Mouse (Mus musculus): ENCODE results near the gene Fam135a. TPM values are rescaled to one million over a fixed set of nuclear protein-coding genes. Genes with fewer than 3 reads are reported as not detected.
A peak's percentile ranks its signal among the peaks of the same experiment; 100 is the strongest.

Fam135a gene
- polyA plus RNA-seq, 1 experiment from 2014 or later, result 31.4 TPM

GRCm38 (mm10) chr1:24097541-24097940 is 2.6 kb downstream of the Fam135a start:
- Histone ChIP-seq H3K4me2 (peak overlapping the region; percentile 44), H3K27me3 (ENCODE audit: insufficient read depth, low read length) (no peaks in the 10 kb centered on the region), H3K36me3 (ENCODE audit: insufficient read depth) (no peaks in the 10 kb centered on the region), H3K4me1 (ENCODE audit: insufficient read depth) (0 out of 2 replicates have a peak, but pooled peaks cover 7% of the 10 kb centered on the region), H3K9ac (peak overlapping the region; percentile 16; the same call in 1 of the 2 replicates), H3K4me3 (ENCODE audit: low read depth, low read length) (no peak overlapping the region), H3K27ac (ENCODE audit: low read depth) (no peak overlapping the region), H3K9me3 (ENCODE audit: low read depth, low read length) (no peaks in the 10 kb centered on the region)
- no peak for DNase-seq
- no peak for TF ChIP-seq CTCF (IDR thresholded peaks at IDR 0.05; ENCODE audit: low read depth)
- no peak for ATAC-seq (ENCODE audit: insufficient read depth)
- WGBS, result 33% methylated on average over 8 of the region's 8 CpGs

DNA sequence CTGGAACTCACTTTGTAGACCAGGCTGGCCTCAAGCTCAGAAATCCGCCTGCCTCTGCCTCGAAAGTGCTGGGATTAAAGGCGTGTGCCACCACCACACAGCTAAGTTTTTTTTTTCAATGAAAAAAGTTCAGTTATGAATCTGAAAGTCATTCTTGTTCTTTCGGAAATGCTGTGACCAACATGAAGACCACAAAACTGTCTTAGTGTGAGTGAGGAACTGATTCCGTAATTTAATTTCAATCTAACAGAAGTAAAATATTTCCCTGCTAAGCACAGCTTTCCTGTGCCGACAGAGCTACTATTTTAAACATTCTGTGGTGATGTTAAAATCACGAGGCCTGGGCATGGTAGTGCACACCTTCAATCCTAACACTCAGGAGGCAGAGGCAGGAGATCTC is 7.7 kb downstream of the Fam135a start:
- TF ChIP-seq CTCF (IDR thresholded peaks at IDR 0.05; ENCODE audit: low read depth), result no peak
- Histone ChIP-seq H3K9ac (no peak overlapping the region), H3K4me1 (ENCODE audit: insufficient read depth) (0 out of 2 replicates have a peak, but pooled peaks cover 2% of the 10 kb centered on the region), H3K9me3 (ENCODE audit: low read depth, low read length) (no peaks in the 10 kb centered on the region), H3K36me3 (ENCODE audit: insufficient read depth) (no peaks in the 10 kb centered on the region), H3K4me3 (ENCODE audit: low read depth, low read length) (no peak overlapping the region), H3K27ac (ENCODE audit: low read depth) (no peak overlapping the region), H3K27me3 (ENCODE audit: insufficient read depth, low read length) (no peaks in the 10 kb centered on the region), H3K4me2 (no peak overlapping the region)
- 90% methylated on average over 7 of the region's 7 CpGs for WGBS
- DNase-seq (no peak), ATAC-seq (ENCODE audit: insufficient read depth) (no peak)

GRCm38 (mm10) chr1:24090603-24091002 is 9.5 kb downstream of the Fam135a start:
- DNase-seq, result no peak
- 82% methylated on average over 2 of the region's 2 CpGs for WGBS
- Histone ChIP-seq H3K4me3 (ENCODE audit: low read depth, low read length) (no peak overlapping the region), H3K4me2 (no peak overlapping the region), H3K27ac (ENCODE audit: low read depth) (no peak overlapping the region), H3K9me3 (ENCODE audit: low read depth, low read length) (no peaks in the 10 kb centered on the region), H3K9ac (no peak overlapping the region), H3K36me3 (ENCODE audit: insufficient read depth) (no peaks in the 10 kb centered on the region), H3K4me1 (ENCODE audit: insufficient read depth) (no peaks in the 10 kb centered on the region), H3K27me3 (ENCODE audit: insufficient read depth, low read length) (no peaks in the 10 kb centered on the region)
- no peak for ATAC-seq (ENCODE audit: insufficient read depth)
- TF ChIP-seq CTCF (IDR thresholded peaks at IDR 0.05; ENCODE audit: low read depth), result no peak

- 59% methylated on average over 5 of the region's 5 CpGs for WGBS
These were observed 10.0 kb downstream of the Fam135a start for GRCm38 (mm10) chr1:24090094-24090493.

DNA sequence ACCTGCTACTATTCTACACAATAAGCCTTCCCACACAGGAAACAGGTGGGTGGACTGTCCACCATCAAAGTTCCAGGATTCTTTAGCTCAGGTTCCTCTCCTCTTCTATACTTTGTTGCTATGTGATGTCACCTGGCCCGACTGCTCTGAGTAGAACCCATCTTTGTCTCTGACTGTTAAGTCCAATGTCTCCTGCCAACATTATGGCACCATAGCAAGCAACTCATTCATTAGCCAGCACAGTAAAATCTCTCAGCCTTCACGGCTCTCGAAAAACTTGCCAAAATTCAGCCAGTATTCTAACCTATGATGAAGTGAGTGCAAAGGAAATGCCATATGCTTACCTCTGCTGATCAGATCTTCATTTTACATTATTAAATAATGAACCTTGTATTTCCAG is 14.0 kb downstream of the Fam135a start:
- DNase-seq (no peak), ATAC-seq (ENCODE audit: insufficient read depth) (no peak)
- Histone ChIP-seq H3K36me3 (ENCODE audit: insufficient read depth) (peaks cover 3% of the 10 kb centered on the region; the same call in 1 of the 2 replicates), H3K9ac (no peak overlapping the region), H3K4me3 (ENCODE audit: low read depth, low read length) (no peak overlapping the region), H3K27ac (ENCODE audit: low read depth) (no peak overlapping the region), H3K4me2 (no peak overlapping the region), H3K27me3 (ENCODE audit: insufficient read depth, low read length) (no peaks in the 10 kb centered on the region), H3K9me3 (ENCODE audit: low read depth, low read length) (no peaks in the 10 kb centered on the region), H3K4me1 (ENCODE audit: insufficient read depth) (no peaks in the 10 kb centered on the region)
- TF ChIP-seq CTCF (IDR thresholded peaks at IDR 0.05; ENCODE audit: low read depth), result no peak
- 82% methylated on average over 3 of the region's 3 CpGs for WGBS

More at GRCm38 (mm10) chr1:24090094-24090493, 10.0 kb downstream of the Fam135a start:
- DNase-seq, result no peak
- Histone ChIP-seq H3K9me3 (ENCODE audit: low read depth, low read length) (no peaks in the 10 kb centered on the region), H3K9ac (no peak overlapping the region), H3K4me1 (ENCODE audit: insufficient read depth) (no peaks in the 10 kb centered on the region), H3K4me3 (ENCODE audit: low read depth, low read length) (no peak overlapping the region), H3K27me3 (ENCODE audit: insufficient read depth, low read length) (no peaks in the 10 kb centered on the region), H3K27ac (ENCODE audit: low read depth) (no peak overlapping the region), H3K36me3 (ENCODE audit: insufficient read depth) (no peaks in the 10 kb centered on the region), H3K4me2 (no peak overlapping the region)
- no peak for TF ChIP-seq CTCF (IDR thresholded peaks at IDR 0.05; ENCODE audit: low read depth)
- ATAC-seq (ENCODE audit: insufficient read depth), result no peak

GRCm38 (mm10) chr1:24074396-24074795 is 25.7 kb downstream of the Fam135a start:
- ATAC-seq (ENCODE audit: insufficient read depth) (peak; percentile 83; the same call in 1 of the 2 replicates), DNase-seq (peak; percentile 81)
- no peak overlapping the region for H3K27ac ChIP-seq (ENCODE audit: low read depth)
- H3K4me2 ChIP-seq, result no peak overlapping the region
- no peaks in the 10 kb centered on the region for H3K9me3 ChIP-seq (ENCODE audit: low read depth, low read length)
- TF ChIP-seq CTCF (IDR thresholded peaks at IDR 0.05; ENCODE audit: low read depth), result no peak
- no peak overlapping the region for H3K9ac ChIP-seq
- H3K36me3 ChIP-seq (ENCODE audit: insufficient read depth), result peaks cover 8% of the 10 kb centered on the region; the same call in 1 of the 2 replicates
- H3K27me3 ChIP-seq (ENCODE audit: insufficient read depth, low read length), result no peaks in the 10 kb centered on the region
- no peak overlapping the region for H3K4me3 ChIP-seq (ENCODE audit: low read depth, low read length)
- 26% methylated on average over 2 of the region's 2 CpGs for WGBS
- H3K4me1 ChIP-seq (ENCODE audit: insufficient read depth), result no peaks in the 10 kb centered on the region

DNA sequence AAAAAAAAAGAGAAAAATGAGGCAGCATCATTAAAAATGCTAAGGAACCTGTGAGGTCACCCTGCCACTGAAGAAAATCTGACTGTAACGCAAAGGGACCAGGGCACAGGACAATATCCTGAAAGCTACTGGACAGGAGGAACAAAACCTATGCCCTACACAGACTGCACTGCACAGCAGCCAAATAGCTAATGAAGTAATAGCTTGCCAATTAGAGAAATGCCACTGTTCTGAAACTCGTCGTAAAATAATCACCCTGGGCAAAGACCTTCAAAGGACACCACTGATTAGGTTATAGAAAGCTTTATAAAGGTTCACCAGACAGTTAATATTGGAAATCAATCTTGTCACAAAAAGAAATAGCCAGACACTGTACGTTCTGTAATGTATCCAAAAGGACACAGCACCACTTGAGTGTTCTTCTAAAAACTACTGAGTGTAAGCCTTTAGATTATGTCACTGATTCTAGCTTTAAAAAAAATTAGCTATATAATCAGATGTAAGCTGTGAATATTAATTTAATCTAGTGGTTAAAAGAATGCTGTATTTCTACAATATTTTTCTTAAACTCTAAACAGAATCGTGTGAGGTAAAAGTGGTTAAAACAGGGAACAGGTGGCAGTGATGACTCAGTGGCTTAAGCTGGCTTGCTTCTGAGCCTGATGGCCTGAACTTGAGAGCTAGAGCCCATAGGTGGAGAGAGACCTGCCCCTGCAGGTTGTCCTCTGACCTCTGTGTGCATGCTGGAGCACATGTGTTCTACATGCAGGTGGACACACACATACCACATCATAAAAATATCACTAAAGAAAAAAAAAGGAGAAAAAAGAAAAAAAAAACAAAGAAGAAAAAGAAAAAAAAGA is 26.5 kb downstream of the Fam135a start:
- no peak overlapping the region for H3K4me2 ChIP-seq
- H3K27ac ChIP-seq (ENCODE audit: low read depth), result no peak overlapping the region
- no peak for DNase-seq
- ATAC-seq (ENCODE audit: insufficient read depth), result no peak
- TF ChIP-seq CTCF (IDR thresholded peaks at IDR 0.05; ENCODE audit: low read depth), result no peak
- H3K4me1 ChIP-seq (ENCODE audit: insufficient read depth), result no peaks in the 10 kb centered on the region
- H3K36me3 ChIP-seq (ENCODE audit: insufficient read depth), result peaks cover 10% of the 10 kb centered on the region; the same call in 1 of the 2 replicates
- H3K4me3 ChIP-seq (ENCODE audit: low read depth, low read length), result no peak overlapping the region
- H3K9me3 ChIP-seq (ENCODE audit: low read depth, low read length), result no peaks in the 10 kb centered on the region
- H3K27me3 ChIP-seq (ENCODE audit: insufficient read depth, low read length), result no peaks in the 10 kb centered on the region
- WGBS, result 87% methylated on average over 5 of the region's 5 CpGs
- H3K9ac ChIP-seq, result no peak overlapping the region

Measured in lung, embryonic 14.5 days (tissue).